Mouse (Mus musculus) liver, postnatal 0 days (tissue): Measurements from ENCODE around the gene Tekt3.

Experiments
- CTCF ChIP-seq: sonication (generic); IDR thresholded peaks from 2 replicates; pipeline ENCODE4 v1.5.1; 2016; ENCODE audit warnings: antibody characterized with exemption, low read depth
- EP300 ChIP-seq: IDR thresholded peaks from 2 replicates; pipeline ENCODE4 v1.6.1; 2016; ENCODE audit warnings: antibody characterized with exemption, low read depth, mild to moderate bottlenecking

DNA sequence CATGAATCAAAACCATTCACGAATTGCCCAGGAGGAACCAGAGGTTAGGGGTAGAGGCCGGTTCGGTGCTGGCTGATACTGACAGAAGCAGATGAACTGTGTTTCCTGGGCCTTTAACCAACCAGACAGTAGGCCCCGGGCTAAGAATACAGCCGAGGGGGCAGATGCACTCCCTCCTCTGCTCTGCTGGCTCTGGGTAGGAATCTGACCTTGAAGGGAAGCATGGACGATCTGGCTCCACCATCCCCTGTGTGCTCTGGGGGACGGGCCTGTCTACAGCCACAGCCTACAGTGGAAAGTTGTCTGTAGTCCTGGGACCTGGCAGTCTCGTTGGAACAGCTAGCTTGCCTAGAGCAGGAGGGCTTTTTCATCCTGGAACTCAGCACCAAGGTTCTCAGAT, 82.0 kb downstream of the Tekt3 start:
- TF ChIP-seq EP300 (no peak), CTCF (no peak)
